Mouse (Mus musculus) adrenal gland, adult 8-10 months (tissue): ENCODE measurements at regions not wholly inside any gene's neighbourhood (a gene's known extent, or its start where the extent isn't known, plus 50 kb on each side); places are given as distances from the start of the nearest gene placed in this dataset.
"Not testable (repeated sequence)": the region's sequence is repeated elsewhere in the genome, so short reads cannot be mapped to it uniquely, and the experiment has no call there.

ENCODE experiments used
- DNase-seq: peaks from one replicate; pipeline ENCODE4 v3.0.0; 2022

- no peak for DNase-seq
Observed at GRCm38 (mm10) chr1:108110984-108111383, 521.2 kb downstream of the Serpinb8 start.

GRCm38 (mm10) chr1:108127393-108127792 lies 537.6 kb downstream of the Serpinb8 start:
- no peak for DNase-seq

- DNase-seq: no peak
Observed at GRCm38 (mm10) chr1:108132006-108132405, 542.2 kb downstream of the Serpinb8 start.

- DNase-seq: not testable (repeated sequence)
Observed at GRCm38 (mm10) chr1:108135346-108135745, 545.5 kb downstream of the Serpinb8 start.

GRCm38 (mm10) chr1:108144114-108144513 lies 554.3 kb downstream of the Serpinb8 start:
- DNase-seq: no peak

GRCm38 (mm10) chr1:108181350-108182167 lies 591.8 kb downstream of the Serpinb8 start:
- DNase-seq: no peak

GRCm38 (mm10) chr1:108182168-108182539 lies 592.3 kb downstream of the Serpinb8 start:
- no peak for DNase-seq

- DNase-seq: no peak
Observed at GRCm38 (mm10) chr1:108224047-108224446, 634.2 kb downstream of the Serpinb8 start.

GRCm38 (mm10) chr1:108240152-108240551 lies 650.3 kb downstream of the Serpinb8 start:
- DNase-seq: no peak

GRCm38 (mm10) chr1:108255147-108255546 lies 665.3 kb downstream of the Serpinb8 start:
- DNase-seq: no peak

GRCm38 (mm10) chr1:108259355-108259754 lies 669.5 kb downstream of the Serpinb8 start:
- no peak for DNase-seq

- DNase-seq: no peak
Observed at GRCm38 (mm10) chr1:108282099-108282498, 692.3 kb downstream of the Serpinb8 start.

- no peak for DNase-seq
Observed at GRCm38 (mm10) chr1:108286571-108286970, 696.8 kb downstream of the Serpinb8 start.
